Mouse (Mus musculus): Measurements from ENCODE around the gene Pak1. TPM values are rescaled to one million over a fixed set of nuclear protein-coding genes. Genes with fewer than 3 reads are reported as not detected.

Pak1 gene
- polyA plus RNA-seq, 1 experiment from 2014 or later = 6.7 TPM

GRCm38 (mm10) chr7:97781496-97781895 lies 6.8 kb upstream of the Pak1 start:
- H3K4me3 ChIP-seq (replicated peaks) = no peak overlapping the region
- WGBS (ENCODE audit: insufficient replicate concordance) = 47% methylated on average over 8 of the region's 8 CpGs
- H3K9ac ChIP-seq = no peak overlapping the region
- ATAC-seq (ENCODE audit: low read depth) (no peak), DNase-seq (no peak)
- H3K27ac ChIP-seq = no peak overlapping the region
- 0 out of 2 replicates have a peak, but pooled peaks cover 3% of the 10 kb centered on the region for H3K9me3 ChIP-seq (replicated peaks)
- peaks cover 17% of the 10 kb centered on the region for H3K27me3 ChIP-seq
- no peaks in the 10 kb centered on the region for H3K4me1 ChIP-seq (replicated peaks)
- H3K36me3 ChIP-seq = no peaks in the 10 kb centered on the region
- H3K4me2 ChIP-seq = no peak overlapping the region

GRCm38 (mm10) chr7:97783523-97783922 lies 4.8 kb upstream of the Pak1 start:
- Histone ChIP-seq H3K9me3 (replicated peaks) (no peaks in the 10 kb centered on the region), H3K36me3 (no peaks in the 10 kb centered on the region), H3K27ac (no peak overlapping the region), H3K4me3 (replicated peaks) (no peak overlapping the region), H3K4me2 (no peak overlapping the region), H3K9ac (no peak overlapping the region), H3K4me1 (replicated peaks) (peaks cover 6% of the 10 kb centered on the region), H3K27me3 (peaks cover 37% of the 10 kb centered on the region)
- 53% methylated on average over 5 of the region's 5 CpGs for WGBS (ENCODE audit: insufficient replicate concordance)
- ATAC-seq (ENCODE audit: low read depth) (no peak), DNase-seq (no peak)

- ATAC-seq (ENCODE audit: low read depth) (peak; percentile 81), DNase-seq (no peak)
- no peaks in the 10 kb centered on the region for H3K9me3 ChIP-seq (replicated peaks)
- H3K36me3 ChIP-seq = no peaks in the 10 kb centered on the region
- peak overlapping the region; percentile 73 for H3K4me3 ChIP-seq (replicated peaks)
- H3K27ac ChIP-seq = no peak overlapping the region
- peaks cover 86% of the 10 kb centered on the region for H3K27me3 ChIP-seq
- H3K4me1 ChIP-seq (replicated peaks) = peaks cover 14% of the 10 kb centered on the region
- H3K4me2 ChIP-seq = peak overlapping the region; percentile 98
- WGBS (ENCODE audit: insufficient replicate concordance) = 2% methylated on average over 76 of the region's 84 CpGs
- peak overlapping the region; percentile 70 for H3K9ac ChIP-seq
Measured at GRCm38 (mm10) chr7:97788669-97789483, 535 bp downstream of the Pak1 start.

GRCm38 (mm10) chr7:97790272-97790671 lies 1.9 kb downstream of the Pak1 start:
- H3K9me3 ChIP-seq (replicated peaks) = no peaks in the 10 kb centered on the region
- peaks cover 82% of the 10 kb centered on the region for H3K27me3 ChIP-seq
- ATAC-seq (ENCODE audit: low read depth) (no peak), DNase-seq (no peak)
- H3K4me2 ChIP-seq = no peak overlapping the region
- H3K4me1 ChIP-seq (replicated peaks) = peaks cover 14% of the 10 kb centered on the region
- no peak overlapping the region for H3K27ac ChIP-seq
- WGBS (ENCODE audit: insufficient replicate concordance) = 44% methylated on average over 2 of the region's 2 CpGs
- no peak overlapping the region for H3K9ac ChIP-seq
- H3K4me3 ChIP-seq (replicated peaks) = no peak overlapping the region
- H3K36me3 ChIP-seq = no peaks in the 10 kb centered on the region

- DNase-seq (no peak), ATAC-seq (ENCODE audit: low read depth) (no peak)
- H3K9me3 ChIP-seq (replicated peaks) = no peaks in the 10 kb centered on the region
- no peak overlapping the region for H3K27ac ChIP-seq
- H3K4me2 ChIP-seq = no peak overlapping the region
- H3K4me3 ChIP-seq (replicated peaks) = no peak overlapping the region
- H3K27me3 ChIP-seq = peaks cover 66% of the 10 kb centered on the region
- WGBS (ENCODE audit: insufficient replicate concordance) = 39% methylated on average over 2 of the region's 2 CpGs
- no peaks in the 10 kb centered on the region for H3K36me3 ChIP-seq
- H3K9ac ChIP-seq = no peak overlapping the region
- H3K4me1 ChIP-seq (replicated peaks) = peaks cover 14% of the 10 kb centered on the region
Measured at GRCm38 (mm10) chr7:97792324-97792723, 4.0 kb downstream of the Pak1 start.

GRCm38 (mm10) chr7:97803116-97803515 lies 14.8 kb downstream of the Pak1 start:
- 54% methylated on average over 2 of the region's 2 CpGs for WGBS (ENCODE audit: insufficient replicate concordance)
- H3K4me2 ChIP-seq = no peak overlapping the region
- H3K27ac ChIP-seq = no peak overlapping the region
- DNase-seq = no peak
- no peaks in the 10 kb centered on the region for H3K36me3 ChIP-seq
- H3K4me1 ChIP-seq (replicated peaks) = 0 out of 2 replicates have a peak, but pooled peaks cover 3% of the 10 kb centered on the region
- no peak for ATAC-seq (ENCODE audit: low read depth)
- H3K4me3 ChIP-seq (replicated peaks) = no peak overlapping the region
- no peak overlapping the region for H3K9ac ChIP-seq
- H3K9me3 ChIP-seq (replicated peaks) = no peaks in the 10 kb centered on the region
- H3K27me3 ChIP-seq = no peaks in the 10 kb centered on the region

- no peak overlapping the region for H3K9ac ChIP-seq
- ATAC-seq (ENCODE audit: low read depth) (no peak), DNase-seq (no peak)
- H3K27me3 ChIP-seq = no peaks in the 10 kb centered on the region
- H3K4me2 ChIP-seq = no peak overlapping the region
- 0 out of 2 replicates have a peak, but pooled peaks cover 3% of the 10 kb centered on the region for H3K4me1 ChIP-seq (replicated peaks)
- no peak overlapping the region for H3K4me3 ChIP-seq (replicated peaks)
- H3K9me3 ChIP-seq (replicated peaks) = no peaks in the 10 kb centered on the region
- WGBS (ENCODE audit: insufficient replicate concordance) = 60% methylated on average over 2 of the region's 2 CpGs
- no peaks in the 10 kb centered on the region for H3K36me3 ChIP-seq
- no peak overlapping the region for H3K27ac ChIP-seq
Measured at GRCm38 (mm10) chr7:97804245-97805066, 16.1 kb downstream of the Pak1 start.

- Histone ChIP-seq H3K36me3 (no peaks in the 10 kb centered on the region), H3K4me3 (replicated peaks) (no peak overlapping the region), H3K9me3 (replicated peaks) (no peaks in the 10 kb centered on the region), H3K4me2 (no peak overlapping the region), H3K9ac (no peak overlapping the region), H3K27me3 (no peaks in the 10 kb centered on the region), H3K4me1 (replicated peaks) (no peaks in the 10 kb centered on the region), H3K27ac (no peak overlapping the region)
- WGBS (ENCODE audit: insufficient replicate concordance) = 75% methylated on average over 3 of the region's 3 CpGs
- no peak for ATAC-seq (ENCODE audit: low read depth)
- DNase-seq = no peak
Measured at GRCm38 (mm10) chr7:97805067-97805365, 16.7 kb downstream of the Pak1 start.

GRCm38 (mm10) chr7:97809307-97809706 lies 21.0 kb downstream of the Pak1 start:
- no peaks in the 10 kb centered on the region for H3K27me3 ChIP-seq
- H3K4me2 ChIP-seq = no peak overlapping the region
- H3K27ac ChIP-seq = no peak overlapping the region
- DNase-seq = no peak
- no peaks in the 10 kb centered on the region for H3K9me3 ChIP-seq (replicated peaks)
- ATAC-seq (ENCODE audit: low read depth) = no peak
- H3K9ac ChIP-seq = no peak overlapping the region
- H3K4me1 ChIP-seq (replicated peaks) = no peaks in the 10 kb centered on the region
- no peak overlapping the region for H3K4me3 ChIP-seq (replicated peaks)
- WGBS (ENCODE audit: insufficient replicate concordance) = 50% methylated on average over 5 of the region's 5 CpGs
- no peaks in the 10 kb centered on the region for H3K36me3 ChIP-seq

- Histone ChIP-seq H3K9ac (no peak overlapping the region), H3K27ac (no peak overlapping the region), H3K4me3 (replicated peaks) (no peak overlapping the region), H3K27me3 (no peaks in the 10 kb centered on the region), H3K4me1 (replicated peaks) (no peaks in the 10 kb centered on the region), H3K4me2 (no peak overlapping the region), H3K36me3 (no peaks in the 10 kb centered on the region), H3K9me3 (replicated peaks) (no peaks in the 10 kb centered on the region)
- WGBS (ENCODE audit: insufficient replicate concordance) = 38% methylated on average over 2 of the region's 2 CpGs
- DNase-seq (no peak), ATAC-seq (ENCODE audit: low read depth) (no peak)
Measured at GRCm38 (mm10) chr7:97821875-97822274, 33.5 kb downstream of the Pak1 start.

- Histone ChIP-seq H3K36me3 (no peaks in the 10 kb centered on the region), H3K4me3 (replicated peaks) (no peak overlapping the region), H3K4me2 (no peak overlapping the region), H3K9ac (no peak overlapping the region), H3K27me3 (no peaks in the 10 kb centered on the region), H3K9me3 (replicated peaks) (no peaks in the 10 kb centered on the region), H3K4me1 (replicated peaks) (no peaks in the 10 kb centered on the region), H3K27ac (no peak overlapping the region)
- ATAC-seq (ENCODE audit: low read depth) (no peak), DNase-seq (no peak)
- WGBS (ENCODE audit: insufficient replicate concordance) = 64% methylated on average over 2 of the region's 2 CpGs
Measured at GRCm38 (mm10) chr7:97829091-97829490, 40.8 kb downstream of the Pak1 start.
